Mouse (Mus musculus): ENCODE measurements at regions not wholly inside any gene's neighbourhood (a gene's known extent, or its start where the extent isn't known, plus 50 kb on each side); places are given as distances from the start of the nearest gene placed in this dataset.
A peak's percentile ranks its signal among the peaks of the same experiment; 100 is the strongest.

DNA sequence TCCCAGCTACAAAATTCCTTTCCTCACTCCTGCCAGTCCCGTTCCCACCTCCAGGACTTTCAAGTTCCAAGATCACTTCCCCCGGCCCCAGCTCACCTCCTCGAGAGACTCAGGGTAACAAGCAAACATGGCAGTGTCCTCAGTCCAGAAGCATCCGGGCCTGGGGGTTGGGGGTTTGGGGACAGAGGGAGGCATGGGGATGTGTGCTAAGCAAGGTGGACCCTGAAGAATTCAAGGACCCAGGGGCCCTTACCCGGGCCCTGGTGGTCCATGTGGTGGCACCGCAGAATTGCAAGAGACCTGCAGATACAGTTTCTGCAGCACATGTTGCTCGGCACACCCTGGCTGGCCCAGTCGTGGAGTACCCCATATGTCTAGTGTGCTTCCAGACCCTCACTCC, 269.9 kb upstream of the Ube2e3 start:
- no peaks in the 10 kb centered on the region for H3K36me3 ChIP-seq (replicated peaks)
- H3K4me3 ChIP-seq (ENCODE audit: low read depth, low read length): no peak overlapping the region
- H3K27me3 ChIP-seq (ENCODE audit: insufficient read depth, low read length): peaks cover 31% of the 10 kb centered on the region
- no peaks in the 10 kb centered on the region for H3K4me1 ChIP-seq (ENCODE audit: insufficient read depth, low read depth, low read length)
- H3K9me3 ChIP-seq (replicated peaks): no peaks in the 10 kb centered on the region
- no peak for ATAC-seq (ENCODE audit: extremely low read depth, insufficient number of reproducible peaks, low FRiP score, poor library complexity, severe bottlenecking)
- TF ChIP-seq TAL1 (conservative IDR thresholded peaks at IDR 0.05; ENCODE audit: low read depth, low read length) (no peak), POLR2AphosphoS5 (IDR thresholded peaks at IDR 0.05; ENCODE audit: insufficient replicate concordance, low read depth, low read length) (no peak), GATA1 (IDR thresholded peaks at IDR 0.05; ENCODE audit: borderline replicate concordance, low read length) (no peak), GATA2 (IDR thresholded peaks at IDR 0.05; ENCODE audit: borderline replicate concordance, low read depth, low read length) (no peak), CTCF (IDR thresholded peaks at IDR 0.05; ENCODE audit: low read depth, low read length) (no peak)
- no peak for DNase-seq (ENCODE audit: low spot score)

DNA sequence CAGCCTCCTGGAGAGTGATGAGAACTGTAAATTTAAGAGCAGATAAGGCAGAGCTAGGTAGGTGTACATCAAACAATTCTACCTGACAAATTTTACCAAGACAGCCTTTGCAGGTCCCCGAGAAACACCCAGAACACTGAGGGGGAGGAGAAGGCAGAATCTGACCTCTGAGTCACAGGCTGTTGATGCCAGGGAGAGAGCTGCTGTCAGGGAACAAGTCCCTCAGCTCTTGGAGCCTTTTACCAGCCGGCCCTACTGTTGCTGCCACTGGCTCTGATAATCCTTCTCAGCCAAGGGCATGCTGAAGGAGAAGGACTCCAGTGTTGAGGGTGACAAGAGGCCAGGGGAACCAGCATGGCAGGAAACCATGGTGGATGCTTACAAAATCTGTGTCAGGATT, 271.7 kb upstream of the Ube2e3 start:
- H3K4me3 ChIP-seq (ENCODE audit: low read depth, low read length): no peak overlapping the region
- TF ChIP-seq POLR2AphosphoS5 (IDR thresholded peaks at IDR 0.05; ENCODE audit: insufficient replicate concordance, low read depth, low read length): no peak
- TF ChIP-seq CTCF (IDR thresholded peaks at IDR 0.05; ENCODE audit: low read depth, low read length): no peak

DNA sequence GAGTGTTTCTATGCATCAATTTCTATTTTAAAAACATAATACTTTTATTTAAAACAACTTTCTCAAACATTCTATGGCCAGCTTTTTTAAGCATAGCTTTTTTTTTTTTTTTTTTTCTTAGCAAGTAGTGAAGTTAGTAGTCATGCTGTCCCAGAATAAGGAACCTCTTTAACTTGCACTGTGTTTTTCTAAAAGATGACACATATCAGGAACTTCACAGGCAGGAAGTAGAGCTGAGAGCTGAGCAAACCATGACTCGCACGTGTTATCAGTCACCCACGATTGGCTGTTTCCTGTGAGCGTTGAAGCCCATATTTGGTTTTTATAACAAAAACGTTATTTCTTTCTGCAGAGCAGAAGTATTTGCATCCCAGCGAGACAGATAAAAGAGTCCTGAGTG, 287.9 kb upstream of the Ube2e3 start:
- Histone ChIP-seq H3K27me3 (ENCODE audit: insufficient read depth, low read length) (no peaks in the 10 kb centered on the region), H3K4me3 (ENCODE audit: low read depth, low read length) (no peak overlapping the region), H3K9me3 (replicated peaks) (no peaks in the 10 kb centered on the region), H3K36me3 (replicated peaks) (no peaks in the 10 kb centered on the region), H3K4me1 (ENCODE audit: insufficient read depth, low read depth, low read length) (peaks cover 4% of the 10 kb centered on the region; the same call in 1 of the 2 replicates)
- DNase-seq (ENCODE audit: low spot score): no peak
- ATAC-seq (ENCODE audit: extremely low read depth, insufficient number of reproducible peaks, low FRiP score, poor library complexity, severe bottlenecking): peak; percentile 91
- TF ChIP-seq GATA1 (IDR thresholded peaks at IDR 0.05; ENCODE audit: borderline replicate concordance, low read length) (no peak), POLR2AphosphoS5 (IDR thresholded peaks at IDR 0.05; ENCODE audit: insufficient replicate concordance, low read depth, low read length) (no peak)

More for the DNA sequence above, 271.7 kb upstream of the Ube2e3 start:
- Histone ChIP-seq H3K4me1 (ENCODE audit: insufficient read depth, low read depth, low read length) (no peaks in the 10 kb centered on the region), H3K9me3 (replicated peaks) (no peaks in the 10 kb centered on the region), H3K36me3 (replicated peaks) (no peaks in the 10 kb centered on the region), H3K27me3 (ENCODE audit: insufficient read depth, low read length) (peaks cover 26% of the 10 kb centered on the region)
- no peak for ATAC-seq (ENCODE audit: extremely low read depth, insufficient number of reproducible peaks, low FRiP score, poor library complexity, severe bottlenecking)
- DNase-seq (ENCODE audit: low spot score): no peak

DNA sequence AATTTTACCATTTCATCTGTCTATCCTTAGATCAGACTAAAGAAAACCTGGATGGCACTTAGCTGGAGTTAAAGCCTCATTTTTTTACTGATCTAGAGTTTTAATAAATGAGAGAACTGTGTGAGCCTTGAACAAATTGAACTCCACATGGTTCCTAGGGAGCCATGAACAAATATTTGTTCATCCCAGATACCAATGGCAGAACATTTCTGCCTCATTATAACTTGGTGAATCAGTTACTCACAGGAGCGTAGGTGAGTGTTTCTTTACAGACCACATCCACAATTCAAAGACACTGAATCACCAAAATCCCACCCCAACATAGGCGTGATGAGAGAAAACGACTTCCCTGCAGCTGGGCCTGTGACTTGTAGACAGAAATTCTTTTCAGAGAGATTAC, 295.4 kb upstream of the Ube2e3 start:
- DNase-seq (ENCODE audit: low spot score) (no peak), ATAC-seq (ENCODE audit: extremely low read depth, insufficient number of reproducible peaks, low FRiP score, poor library complexity, severe bottlenecking) (no peak)
- Histone ChIP-seq H3K27me3 (ENCODE audit: insufficient read depth, low read length) (peaks cover 8% of the 10 kb centered on the region), H3K4me1 (ENCODE audit: insufficient read depth, low read depth, low read length) (no peaks in the 10 kb centered on the region), H3K36me3 (replicated peaks) (no peaks in the 10 kb centered on the region), H3K4me3 (ENCODE audit: low read depth, low read length) (no peak overlapping the region), H3K9me3 (replicated peaks) (no peaks in the 10 kb centered on the region)
- TF ChIP-seq CTCF (IDR thresholded peaks at IDR 0.05; ENCODE audit: low read depth, low read length) (no peak), GATA1 (IDR thresholded peaks at IDR 0.05; ENCODE audit: borderline replicate concordance, low read length) (no peak), GATA2 (IDR thresholded peaks at IDR 0.05; ENCODE audit: borderline replicate concordance, low read depth, low read length) (no peak)

DNA sequence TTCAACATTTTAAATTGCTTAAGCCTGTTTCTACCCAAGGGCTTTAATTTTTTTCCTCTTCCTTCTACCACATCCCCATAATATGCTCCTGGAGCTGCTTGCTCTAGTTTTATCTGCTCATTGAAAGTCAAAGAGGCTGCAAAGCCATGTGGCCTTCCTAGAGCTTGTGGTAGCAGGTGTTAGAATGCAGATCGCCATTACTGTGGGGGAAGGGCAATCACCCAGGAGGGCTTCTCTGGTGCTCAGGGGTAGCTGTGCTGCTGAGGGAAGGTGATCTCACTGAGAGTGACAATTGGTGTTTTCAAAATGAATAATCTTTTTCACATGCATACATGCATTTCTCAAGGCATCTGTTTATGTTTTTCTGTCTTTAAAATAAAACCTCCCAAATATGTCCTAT, 309.8 kb upstream of the Ube2e3 start:
- Histone ChIP-seq H3K4me1 (ENCODE audit: insufficient read depth, low read depth, low read length) (no peaks in the 10 kb centered on the region), H3K27me3 (ENCODE audit: insufficient read depth, low read length) (peaks cover 5% of the 10 kb centered on the region; the same call in 1 of the 2 replicates), H3K4me3 (ENCODE audit: low read depth, low read length) (no peak overlapping the region), H3K9me3 (replicated peaks) (no peaks in the 10 kb centered on the region), H3K36me3 (replicated peaks) (no peaks in the 10 kb centered on the region)
- TF ChIP-seq CTCF (IDR thresholded peaks at IDR 0.05; ENCODE audit: low read depth, low read length): no peak
- no peak for TF ChIP-seq GATA2 (IDR thresholded peaks at IDR 0.05; ENCODE audit: borderline replicate concordance, low read depth, low read length)
- no peak for TF ChIP-seq POLR2AphosphoS5 (IDR thresholded peaks at IDR 0.05; ENCODE audit: insufficient replicate concordance, low read depth, low read length)
- no peak for TF ChIP-seq TAL1 (conservative IDR thresholded peaks at IDR 0.05; ENCODE audit: low read depth, low read length)
- TF ChIP-seq GATA1 (IDR thresholded peaks at IDR 0.05; ENCODE audit: borderline replicate concordance, low read length): no peak
- ATAC-seq (ENCODE audit: extremely low read depth, insufficient number of reproducible peaks, low FRiP score, poor library complexity, severe bottlenecking) (no peak), DNase-seq (ENCODE audit: low spot score) (no peak)

DNA sequence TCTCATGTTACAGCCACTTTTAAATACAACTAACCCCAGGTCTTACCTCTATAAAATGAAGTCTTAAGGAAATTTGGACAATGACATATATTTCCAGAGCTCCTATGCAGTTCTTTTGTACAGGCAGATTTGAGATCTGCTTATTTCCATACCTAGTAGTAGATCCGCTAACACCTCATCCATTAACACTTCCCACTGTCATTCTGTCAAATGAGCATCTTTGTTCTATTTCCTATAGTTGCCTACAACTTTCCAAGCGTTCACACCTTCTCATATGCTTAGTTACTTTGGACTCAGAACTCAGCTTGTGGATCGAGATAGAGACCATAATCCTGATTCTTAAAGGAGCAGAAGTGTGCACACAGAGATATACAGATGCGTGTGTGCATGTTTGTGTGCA, 316.8 kb upstream of the Ube2e3 start:
- Histone ChIP-seq H3K36me3 (replicated peaks) (no peaks in the 10 kb centered on the region), H3K9me3 (replicated peaks) (no peaks in the 10 kb centered on the region), H3K4me1 (ENCODE audit: insufficient read depth, low read depth, low read length) (no peaks in the 10 kb centered on the region), H3K27me3 (ENCODE audit: insufficient read depth, low read length) (peaks cover 5% of the 10 kb centered on the region; the same call in 1 of the 2 replicates), H3K4me3 (ENCODE audit: low read depth, low read length) (no peak overlapping the region)
- DNase-seq (ENCODE audit: low spot score) (no peak), ATAC-seq (ENCODE audit: extremely low read depth, insufficient number of reproducible peaks, low FRiP score, poor library complexity, severe bottlenecking) (no peak)
- TF ChIP-seq POLR2AphosphoS5 (IDR thresholded peaks at IDR 0.05; ENCODE audit: insufficient replicate concordance, low read depth, low read length): no peak
- no peak for TF ChIP-seq GATA1 (IDR thresholded peaks at IDR 0.05; ENCODE audit: borderline replicate concordance, low read length)
- TF ChIP-seq GATA2 (IDR thresholded peaks at IDR 0.05; ENCODE audit: borderline replicate concordance, low read depth, low read length): no peak
- no peak for TF ChIP-seq CTCF (IDR thresholded peaks at IDR 0.05; ENCODE audit: low read depth, low read length)
- no peak for TF ChIP-seq TAL1 (conservative IDR thresholded peaks at IDR 0.05; ENCODE audit: low read depth, low read length)

All from G1E (cell line).